In genomic region chr3:27153701-27154209, GRCm38 (mm10) we compare ENCODE assay signal across 8 mouse cellular contexts. TPM values are rescaled to one million over a fixed set of nuclear protein-coding genes. Genes with fewer than 3 reads are reported as not detected.
DNase-seq lines count a peak whose midpoint lies in the region; ATAC-seq lines count a peak whose summit lies in the region.

Gene Ect2 (minus strand): TSS chr3:27153878.

- peak; percentile 100 for DNase-seq in adipocyte (ENCODE audit: low spot score)
- DNase-seq in embryo, embryonic 10 days (ENCODE audit: low spot score): peak; percentile 99
- DNase-seq in gastrocnemius, postnatal 10 days: peak; percentile 99
- DNase-seq in induced T-regulatory cell, adult 2 months (ENCODE audit: low read depth): peak; percentile 99
- DNase-seq in left cerebral cortex, adult 9 months (ENCODE audit: low spot score in 2 of 2): peak; percentile 97 to 100
- peak; percentile 99 for DNase-seq in right cerebral cortex, postnatal 14 days
- peak; percentile 97 to 99 for DNase-seq in urinary bladder, postnatal 36 days (ENCODE audit: low spot score in 2 of 2)

- ATAC-seq in megakaryocyte progenitor cell, adult 5-6 weeks (replicated peaks; ENCODE audit: poor library complexity): peak; percentile 94

RNA-seq across cellular contexts. Expression of gene Ect2, which starts in this region (rescaled TPM):
- total RNA-seq in gastrocnemius, postnatal 10 days (2021): 1 to 10 TPM; 6.1 to 9.3 TPM
- 76.1 and 84.2 TPM in 2 replicates for total RNA-seq in megakaryocyte progenitor cell, adult 5-6 weeks (2015)
- 74.3 and 75.3 TPM in 2 replicates for total RNA-seq in megakaryocyte progenitor cell, adult 5-6 weeks (2017)

Comparison
In these comparisons a context has a peak if more than half of its experiments do, and no peak if none do; other contexts are left out.
1. Peak in every context shown above with its lines: DNase-seq and ATAC-seq.
2. RNA of gene Ect2 (total RNA-seq): 74.3 to 84.2 TPM in megakaryocyte progenitor cell, adult 5-6 weeks; 6.1 to 9.3 TPM in gastrocnemius, postnatal 10 days; every median in the first group is over 4 times any median in the second.